Mouse (Mus musculus): Measurements from ENCODE around the gene Trappc13. TPM values are rescaled to one million over a fixed set of nuclear protein-coding genes. Genes with fewer than 3 reads are reported as not detected.

Trappc13 gene
- polyA plus RNA-seq, 1 experiment, result 4.6 TPM

GRCm38 (mm10) chr13:104176874-104177273 is 1.4 kb downstream of the Trappc13 start:
- H3K4me3 ChIP-seq (ENCODE audit: low read depth, low read length), result no peak overlapping the region
- no peaks in the 10 kb centered on the region for H3K4me1 ChIP-seq (ENCODE audit: control insufficient read depth, insufficient read depth, insufficient read length, low read length)
- TF ChIP-seq CTCF (IDR thresholded peaks at IDR 0.05; ENCODE audit: extremely low read depth, insufficient read length, insufficient replicate concordance, low read depth, low read length) (no peak), POLR2A (IDR thresholded peaks at IDR 0.05; ENCODE audit: low read depth, low read length) (no peak)
- H3K36me3 ChIP-seq (ENCODE audit: control insufficient read depth, insufficient read depth, low read length), result peaks cover 7% of the 10 kb centered on the region
- WGBS, result 20% methylated on average over 3 of the region's 3 CpGs
- H3K27ac ChIP-seq (ENCODE audit: insufficient read depth, low read depth, low read length), result no peak overlapping the region
- H3K27me3 ChIP-seq (ENCODE audit: control insufficient read depth, insufficient read depth, low read length), result no peaks in the 10 kb centered on the region

- peaks cover 15% of the 10 kb centered on the region for H3K36me3 ChIP-seq (ENCODE audit: control insufficient read depth, insufficient read depth, low read length)
- no peak overlapping the region for H3K27ac ChIP-seq (ENCODE audit: insufficient read depth, low read depth, low read length)
- H3K27me3 ChIP-seq (ENCODE audit: control insufficient read depth, insufficient read depth, low read length), result no peaks in the 10 kb centered on the region
- no peaks in the 10 kb centered on the region for H3K4me1 ChIP-seq (ENCODE audit: control insufficient read depth, insufficient read depth, insufficient read length, low read length)
- no peak for TF ChIP-seq POLR2A (IDR thresholded peaks at IDR 0.05; ENCODE audit: low read depth, low read length)
- TF ChIP-seq CTCF (IDR thresholded peaks at IDR 0.05; ENCODE audit: extremely low read depth, insufficient read length, insufficient replicate concordance, low read depth, low read length), result no peak
- H3K4me3 ChIP-seq (ENCODE audit: low read depth, low read length), result no peak overlapping the region
These were observed 5.8 kb downstream of the Trappc13 start for GRCm38 (mm10) chr13:104172498-104172897.

- H3K36me3 ChIP-seq (ENCODE audit: control insufficient read depth, insufficient read depth, low read length), result peaks cover 19% of the 10 kb centered on the region
- no peak overlapping the region for H3K27ac ChIP-seq (ENCODE audit: insufficient read depth, low read depth, low read length)
- H3K4me1 ChIP-seq (ENCODE audit: control insufficient read depth, insufficient read depth, insufficient read length, low read length), result no peaks in the 10 kb centered on the region
- 82% methylated on average over 5 of the region's 5 CpGs for WGBS
- no peaks in the 10 kb centered on the region for H3K27me3 ChIP-seq (ENCODE audit: control insufficient read depth, insufficient read depth, low read length)
- H3K4me3 ChIP-seq (ENCODE audit: low read depth, low read length), result no peak overlapping the region
- no peak for TF ChIP-seq CTCF (IDR thresholded peaks at IDR 0.05; ENCODE audit: extremely low read depth, insufficient read length, insufficient replicate concordance, low read depth, low read length)
- no peak for TF ChIP-seq POLR2A (IDR thresholded peaks at IDR 0.05; ENCODE audit: low read depth, low read length)
These were observed 6.6 kb downstream of the Trappc13 start for GRCm38 (mm10) chr13:104171711-104172110.

- Histone ChIP-seq H3K27me3 (ENCODE audit: control insufficient read depth, insufficient read depth, low read length) (no peaks in the 10 kb centered on the region), H3K36me3 (ENCODE audit: control insufficient read depth, insufficient read depth, low read length) (peaks cover 41% of the 10 kb centered on the region), H3K4me1 (ENCODE audit: control insufficient read depth, insufficient read depth, insufficient read length, low read length) (no peaks in the 10 kb centered on the region), H3K4me3 (ENCODE audit: low read depth, low read length) (no peak overlapping the region), H3K27ac (ENCODE audit: insufficient read depth, low read depth, low read length) (no peak overlapping the region)
- no peak for TF ChIP-seq POLR2A (IDR thresholded peaks at IDR 0.05; ENCODE audit: low read depth, low read length)
- TF ChIP-seq CTCF (IDR thresholded peaks at IDR 0.05; ENCODE audit: extremely low read depth, insufficient read length, insufficient replicate concordance, low read depth, low read length), result no peak
- WGBS, result 79% methylated on average over 1 of the region's 1 CpGs
These were observed 22.6 kb downstream of the Trappc13 start for GRCm38 (mm10) chr13:104155686-104156085.

- Histone ChIP-seq H3K27me3 (ENCODE audit: control insufficient read depth, insufficient read depth, low read length) (no peaks in the 10 kb centered on the region), H3K4me3 (ENCODE audit: low read depth, low read length) (no peak overlapping the region), H3K27ac (ENCODE audit: insufficient read depth, low read depth, low read length) (no peak overlapping the region), H3K36me3 (ENCODE audit: control insufficient read depth, insufficient read depth, low read length) (peaks cover 38% of the 10 kb centered on the region), H3K4me1 (ENCODE audit: control insufficient read depth, insufficient read depth, insufficient read length, low read length) (no peaks in the 10 kb centered on the region)
- TF ChIP-seq CTCF (IDR thresholded peaks at IDR 0.05; ENCODE audit: extremely low read depth, insufficient read length, insufficient replicate concordance, low read depth, low read length) (no peak), POLR2A (IDR thresholded peaks at IDR 0.05; ENCODE audit: low read depth, low read length) (no peak)
- 91% methylated on average over 7 of the region's 7 CpGs for WGBS
These were observed 23.2 kb downstream of the Trappc13 start for GRCm38 (mm10) chr13:104155106-104155505.

GRCm38 (mm10) chr13:104154180-104154579 is 24.1 kb downstream of the Trappc13 start:
- Histone ChIP-seq H3K36me3 (ENCODE audit: control insufficient read depth, insufficient read depth, low read length) (peaks cover 39% of the 10 kb centered on the region), H3K27me3 (ENCODE audit: control insufficient read depth, insufficient read depth, low read length) (no peaks in the 10 kb centered on the region), H3K27ac (ENCODE audit: insufficient read depth, low read depth, low read length) (no peak overlapping the region), H3K4me1 (ENCODE audit: control insufficient read depth, insufficient read depth, insufficient read length, low read length) (no peaks in the 10 kb centered on the region), H3K4me3 (ENCODE audit: low read depth, low read length) (no peak overlapping the region)
- no peak for TF ChIP-seq POLR2A (IDR thresholded peaks at IDR 0.05; ENCODE audit: low read depth, low read length)
- TF ChIP-seq CTCF (IDR thresholded peaks at IDR 0.05; ENCODE audit: extremely low read depth, insufficient read length, insufficient replicate concordance, low read depth, low read length), result no peak
- 94% methylated on average over 5 of the region's 5 CpGs for WGBS

- H3K4me3 ChIP-seq (ENCODE audit: low read depth, low read length), result no peak overlapping the region
- WGBS, result 76% methylated on average over 3 of the region's 3 CpGs
- H3K27me3 ChIP-seq (ENCODE audit: control insufficient read depth, insufficient read depth, low read length), result no peaks in the 10 kb centered on the region
- H3K4me1 ChIP-seq (ENCODE audit: control insufficient read depth, insufficient read depth, insufficient read length, low read length), result no peaks in the 10 kb centered on the region
- no peak overlapping the region for H3K27ac ChIP-seq (ENCODE audit: insufficient read depth, low read depth, low read length)
- no peak for TF ChIP-seq POLR2A (IDR thresholded peaks at IDR 0.05; ENCODE audit: low read depth, low read length)
- TF ChIP-seq CTCF (IDR thresholded peaks at IDR 0.05; ENCODE audit: extremely low read depth, insufficient read length, insufficient replicate concordance, low read depth, low read length), result no peak
- peaks cover 37% of the 10 kb centered on the region for H3K36me3 ChIP-seq (ENCODE audit: control insufficient read depth, insufficient read depth, low read length)
These were observed 32.6 kb downstream of the Trappc13 start for GRCm38 (mm10) chr13:104145646-104146045.

GRCm38 (mm10) chr13:104144871-104145270 is 33.4 kb downstream of the Trappc13 start:
- Histone ChIP-seq H3K4me3 (ENCODE audit: low read depth, low read length) (no peak overlapping the region), H3K27ac (ENCODE audit: insufficient read depth, low read depth, low read length) (no peak overlapping the region), H3K36me3 (ENCODE audit: control insufficient read depth, insufficient read depth, low read length) (peaks cover 35% of the 10 kb centered on the region), H3K4me1 (ENCODE audit: control insufficient read depth, insufficient read depth, insufficient read length, low read length) (no peaks in the 10 kb centered on the region), H3K27me3 (ENCODE audit: control insufficient read depth, insufficient read depth, low read length) (no peaks in the 10 kb centered on the region)
- 86% methylated on average over 9 of the region's 9 CpGs for WGBS
- TF ChIP-seq POLR2A (IDR thresholded peaks at IDR 0.05; ENCODE audit: low read depth, low read length) (no peak), CTCF (IDR thresholded peaks at IDR 0.05; ENCODE audit: extremely low read depth, insufficient read length, insufficient replicate concordance, low read depth, low read length) (no peak)

Measured in small intestine, adult 2 months (tissue).